Mouse (Mus musculus): Measurements from ENCODE around the gene Serpina1f.

- TF ChIP-seq CTCF (IDR thresholded peaks at IDR 0.05; ENCODE audit: low read depth, low read length), result no peak
- TF ChIP-seq POLR2A (IDR thresholded peaks at IDR 0.05; ENCODE audit: insufficient read depth, low read length), result no peak
- no peak for TF ChIP-seq EP300 (IDR thresholded peaks at IDR 0.05; ENCODE audit: insufficient read depth, low read depth, low read length)
Observed at GRCm38 (mm10) chr12:103676039-103676438, 19.3 kb downstream of the Serpina1f start, which contains the start of gene Serpina16.

Measured in ES-Bruce4 (cell line).